Mouse (Mus musculus) embryo, embryonic 9.5 days (tissue): Measurements from ENCODE around the gene Gatad2b.
"Not testable (repeated sequence)": the region's sequence is repeated elsewhere in the genome, so short reads cannot be mapped to it uniquely, and the experiment has no call there.

Experiments used
- DNase-seq: peaks from one replicate; pipeline ENCODE4 v3.0.0-alpha.2; 2017; ENCODE audit errors: extremely low spot score

The Gatad2b gene

DNA sequence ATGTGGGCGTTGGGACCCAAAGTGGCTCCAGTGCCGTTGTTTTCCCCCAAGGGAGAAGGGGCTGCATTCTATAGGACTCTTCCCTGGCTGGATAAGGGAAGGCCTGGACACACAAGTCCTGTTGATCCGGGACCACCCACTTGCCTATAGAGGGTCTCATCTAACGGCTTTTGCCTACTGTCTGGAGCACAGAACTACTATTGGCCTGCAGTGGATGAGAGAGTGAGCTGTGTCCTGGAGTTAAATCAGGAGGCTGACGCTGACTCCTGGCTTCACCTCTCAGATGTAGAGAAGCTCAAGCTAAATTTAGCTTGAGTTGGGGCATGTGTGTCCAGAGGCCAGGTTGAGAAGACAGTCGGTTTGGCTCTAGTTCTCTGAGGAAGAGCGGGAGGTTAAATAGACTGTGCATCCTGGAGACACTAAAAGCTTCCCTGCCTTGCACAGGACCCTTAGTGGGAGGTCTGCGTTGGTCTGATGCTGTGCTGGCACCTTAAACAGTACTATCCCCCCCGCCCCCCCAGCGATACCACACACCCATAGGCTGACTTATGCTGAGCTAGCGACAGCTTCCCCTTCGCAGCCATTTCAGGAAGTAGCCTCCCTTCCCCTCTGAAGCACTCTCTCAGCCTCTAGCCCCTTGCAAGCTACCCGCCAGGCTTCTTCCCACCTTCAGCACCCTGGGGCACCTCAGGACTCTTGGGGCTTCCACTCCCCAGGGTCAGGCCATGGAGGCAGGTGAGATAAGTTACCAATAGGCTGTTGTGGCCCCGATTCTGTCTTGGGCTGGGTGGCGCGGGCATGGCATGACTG, 26.8 kb upstream of the Gatad2b start:
- DNase-seq = peak; percentile 27

DNA sequence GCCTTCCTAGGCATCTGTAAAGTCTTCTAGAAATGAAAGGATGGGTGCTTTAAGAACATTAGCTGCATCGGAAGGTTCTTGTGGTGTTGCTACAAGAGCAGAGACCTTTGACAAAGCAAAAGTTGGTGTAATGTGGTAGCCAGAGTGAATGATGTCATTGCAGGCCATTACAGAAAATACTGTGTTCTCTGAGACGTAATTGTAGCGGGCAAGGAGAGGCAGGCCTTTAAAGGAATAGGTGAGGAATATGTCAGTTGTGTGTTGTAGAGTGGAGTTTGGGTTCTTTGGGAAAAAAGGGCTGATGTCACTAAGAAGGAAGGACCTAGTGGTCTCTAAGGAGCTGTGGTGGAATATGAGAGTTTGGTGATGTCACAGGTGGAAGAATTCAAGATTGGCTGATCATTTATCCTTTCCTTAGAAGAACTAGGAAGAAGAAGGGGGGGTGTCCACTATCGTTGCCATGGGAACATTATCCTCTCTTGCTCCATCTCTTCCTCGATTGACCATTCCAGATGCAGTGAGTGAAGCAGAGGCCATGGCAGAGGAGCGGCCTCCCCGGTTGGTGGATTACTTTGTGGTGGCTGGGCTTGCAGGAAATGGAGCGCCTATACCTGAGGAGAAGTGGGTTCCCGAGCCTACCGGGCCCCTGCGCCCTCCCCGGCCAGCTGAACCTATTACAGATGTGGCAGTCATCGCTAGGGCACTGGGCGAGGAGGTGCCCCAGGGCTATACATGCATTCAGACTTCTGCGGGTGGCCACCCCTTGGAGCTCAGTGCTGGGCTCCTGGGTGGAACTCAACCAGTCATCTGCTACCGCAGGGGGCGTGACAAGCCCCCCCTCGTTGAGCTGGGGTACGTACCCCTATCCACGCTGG, 25.8 kb upstream of the Gatad2b start:
- DNase-seq = no peak

DNA sequence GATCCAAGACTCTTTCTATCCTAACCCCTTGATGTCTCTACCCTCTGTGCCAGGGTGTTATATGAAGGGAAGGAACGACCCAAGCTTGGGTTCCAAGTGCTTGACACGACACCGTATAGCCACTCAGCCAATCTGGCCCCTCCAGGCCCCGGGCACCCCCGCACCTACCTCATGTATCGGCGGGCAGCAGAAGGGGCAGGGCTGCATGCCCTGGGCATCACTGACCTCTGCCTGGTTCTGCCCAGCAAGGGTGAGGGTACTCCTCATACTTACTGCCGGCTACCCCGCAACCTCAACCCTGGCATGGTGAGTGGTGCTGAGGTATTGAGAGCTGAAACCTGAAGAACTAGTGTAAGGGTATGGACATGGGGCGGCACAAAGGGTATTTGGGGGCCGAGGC, 24.8 kb upstream of the Gatad2b start:
- DNase-seq = no peak

DNA sequence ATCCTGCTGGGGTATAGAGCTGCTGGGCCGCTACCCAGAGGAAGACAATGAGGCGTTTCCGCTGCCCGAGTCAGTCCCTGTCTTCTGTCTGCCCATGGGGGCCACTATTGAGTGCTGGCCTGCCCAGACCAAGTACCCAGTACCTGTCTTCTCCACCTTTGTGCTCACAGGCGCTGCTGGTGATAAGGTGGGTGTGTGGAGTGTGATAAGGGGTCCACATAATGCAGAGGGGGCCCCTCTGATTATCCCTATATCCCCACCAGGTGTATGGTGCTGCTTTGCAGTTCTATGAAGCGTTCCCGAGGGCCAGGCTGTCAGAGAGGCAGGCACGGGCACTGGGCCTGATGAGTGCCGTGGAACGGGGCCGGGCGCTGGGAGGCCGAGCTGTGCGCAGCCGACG, 24.0 kb upstream of the Gatad2b start:
- no peak for DNase-seq

DNA sequence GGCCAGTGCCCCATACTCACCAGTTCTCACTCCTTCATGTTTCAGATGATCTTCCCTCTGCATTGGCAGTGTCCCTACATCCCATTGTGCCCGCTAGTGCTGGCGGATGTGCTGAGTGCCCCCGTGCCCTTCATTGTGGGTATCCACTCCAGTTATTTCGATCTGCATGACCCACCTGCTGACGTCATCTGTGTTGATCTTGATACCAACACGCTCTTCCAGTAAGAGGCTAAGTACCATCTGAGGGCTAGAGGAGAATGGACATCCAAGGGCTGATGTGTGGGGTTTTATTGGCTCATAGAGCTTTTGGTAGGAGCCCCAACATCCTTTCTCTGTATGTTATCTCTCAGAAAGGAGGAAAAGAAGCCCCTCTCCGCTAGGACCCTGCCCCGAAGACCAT, 22.2 kb upstream of the Gatad2b start:
- DNase-seq = no peak

DNA sequence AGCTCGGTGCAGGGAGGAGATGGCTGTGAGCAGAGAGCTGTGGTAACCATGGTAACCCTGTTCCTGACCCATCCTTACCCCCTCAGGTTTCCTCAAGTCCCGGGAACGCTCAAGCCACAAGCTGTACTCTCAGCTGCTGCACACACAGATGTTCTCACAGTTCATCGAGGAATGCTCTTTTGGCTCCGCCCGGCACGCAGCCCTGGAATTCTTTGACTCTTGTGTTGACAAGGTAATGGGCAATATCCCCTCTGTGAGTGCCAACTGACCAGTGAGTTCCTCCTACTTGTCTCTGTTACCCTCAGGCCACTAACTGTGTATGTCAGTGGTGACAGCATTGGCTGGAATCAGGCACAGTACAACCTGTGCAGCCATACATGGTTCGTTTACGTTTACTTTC, 20.8 kb upstream of the Gatad2b start:
- no peak for DNase-seq

DNA sequence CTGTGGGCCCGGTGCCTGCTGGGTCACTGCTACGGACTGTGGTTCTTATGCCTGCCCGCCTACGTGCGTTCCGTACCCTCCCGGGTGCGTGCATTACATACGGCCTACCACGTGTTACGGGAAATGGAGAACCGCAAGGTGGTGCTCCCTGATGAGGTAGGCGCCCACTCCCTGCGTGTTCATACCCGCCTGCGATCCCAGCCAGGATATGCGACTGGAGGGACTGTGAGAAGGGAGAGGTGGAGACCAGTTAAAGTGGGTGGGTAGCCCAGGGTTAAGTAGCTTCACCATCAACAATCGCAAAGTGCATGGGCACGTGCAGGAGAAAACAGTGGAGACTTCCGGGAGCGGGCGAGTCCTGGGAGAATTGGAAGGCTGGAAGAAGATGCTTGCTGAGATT, 19.1 kb upstream of the Gatad2b start:
- DNase-seq = no peak

DNA sequence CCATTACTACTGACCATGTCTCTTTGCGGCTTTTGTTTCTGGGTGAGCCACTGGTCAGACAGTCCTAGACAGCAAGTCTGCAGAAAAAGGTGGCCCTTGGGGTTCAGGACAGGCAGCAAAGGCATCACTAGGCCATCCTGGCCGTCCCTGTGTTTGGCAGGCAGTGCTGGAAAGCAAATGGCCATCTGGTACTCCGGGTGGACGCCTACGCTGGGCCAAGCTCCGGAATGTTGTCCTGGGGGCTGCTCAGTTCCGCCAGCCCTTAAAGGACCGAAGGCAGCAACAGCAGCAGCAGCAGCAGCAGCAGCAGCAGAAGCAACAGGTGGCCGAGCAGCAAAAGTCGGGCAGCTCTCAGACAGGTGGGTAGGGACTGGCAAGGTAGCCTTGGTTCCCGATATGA, 17.7 kb upstream of the Gatad2b start:
- DNase-seq = no peak

DNA sequence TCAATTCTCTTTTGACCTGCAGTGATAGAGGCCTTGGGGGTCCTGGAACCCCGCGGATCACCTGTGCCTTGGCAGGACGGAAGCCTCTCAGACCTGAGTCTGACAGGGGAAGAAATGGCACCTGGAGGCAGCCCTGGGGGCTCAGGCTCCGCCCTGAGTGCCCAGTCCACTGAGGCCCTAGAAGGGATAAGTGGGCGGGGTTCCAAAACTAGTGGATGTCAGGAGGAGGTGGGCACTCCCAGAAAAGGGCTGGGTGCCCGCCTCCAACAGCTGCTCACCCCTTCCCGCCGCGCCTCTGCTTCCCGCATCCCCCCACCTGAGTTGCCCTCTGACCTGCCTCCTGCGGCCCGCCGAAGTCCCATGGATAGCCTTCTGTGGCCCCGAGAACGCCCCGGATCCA, 16.1 kb upstream of the Gatad2b start:
- DNase-seq = no peak

DNA sequence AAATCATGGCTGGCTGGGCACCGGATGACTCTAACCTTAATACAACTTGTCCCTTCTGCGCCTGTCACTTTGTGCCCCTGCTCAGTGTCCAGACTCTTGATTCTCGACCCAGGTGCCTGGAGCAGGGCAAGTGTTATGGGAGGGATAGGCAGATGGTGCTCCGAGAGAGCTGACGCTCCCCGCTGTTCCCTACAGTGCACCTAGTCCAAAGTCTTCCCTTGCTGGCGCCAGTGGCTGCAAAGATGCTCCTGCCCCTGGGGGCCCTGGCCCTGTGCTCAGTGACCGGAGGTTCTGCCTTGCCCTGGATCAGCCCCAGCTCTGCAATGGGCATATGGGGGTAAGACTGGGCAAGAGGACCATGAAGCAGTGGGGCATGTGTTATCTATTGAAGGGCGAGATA, 15.2 kb upstream of the Gatad2b start:
- no peak for DNase-seq

DNA sequence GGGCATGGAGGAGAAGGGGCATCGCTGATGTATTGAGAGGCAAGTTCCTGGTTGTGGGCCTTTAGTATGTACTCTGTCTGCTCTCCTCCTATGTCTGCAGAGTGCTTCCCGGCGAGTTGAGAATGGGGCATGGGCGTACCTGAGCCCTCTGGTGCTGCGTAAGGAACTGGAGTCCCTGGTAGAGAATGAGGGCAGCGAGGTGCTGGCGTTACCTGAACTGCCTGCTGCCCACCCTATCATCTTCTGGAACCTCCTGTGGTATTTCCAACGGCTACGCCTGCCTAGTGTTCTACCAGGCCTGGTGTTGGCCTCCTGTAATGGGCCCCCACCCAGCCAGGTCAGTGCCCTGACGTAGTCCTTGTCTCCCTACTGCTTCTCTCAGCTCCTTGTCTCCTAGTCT, 14.8 kb upstream of the Gatad2b start:
- no peak for DNase-seq

DNA sequence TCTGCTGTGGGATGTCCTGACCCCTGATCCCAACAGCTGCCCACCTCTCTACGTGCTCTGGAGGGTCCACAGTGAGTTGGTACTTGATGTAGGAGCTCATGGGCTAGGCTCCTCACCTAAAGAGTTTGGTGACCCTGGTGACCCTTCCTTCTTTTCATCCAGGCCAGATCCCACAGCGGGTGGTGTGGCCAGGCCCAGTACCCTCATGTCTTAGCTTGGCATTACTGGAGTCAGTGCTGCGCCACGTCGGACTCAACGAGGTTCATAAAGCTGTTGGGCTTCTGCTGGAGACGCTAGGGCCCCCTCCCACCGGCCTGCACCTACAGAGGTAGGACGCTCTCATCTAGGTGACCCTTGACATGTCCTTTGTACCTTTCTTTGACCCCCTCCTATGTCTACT, 13.8 kb upstream of the Gatad2b start:
- DNase-seq = no peak

DNA sequence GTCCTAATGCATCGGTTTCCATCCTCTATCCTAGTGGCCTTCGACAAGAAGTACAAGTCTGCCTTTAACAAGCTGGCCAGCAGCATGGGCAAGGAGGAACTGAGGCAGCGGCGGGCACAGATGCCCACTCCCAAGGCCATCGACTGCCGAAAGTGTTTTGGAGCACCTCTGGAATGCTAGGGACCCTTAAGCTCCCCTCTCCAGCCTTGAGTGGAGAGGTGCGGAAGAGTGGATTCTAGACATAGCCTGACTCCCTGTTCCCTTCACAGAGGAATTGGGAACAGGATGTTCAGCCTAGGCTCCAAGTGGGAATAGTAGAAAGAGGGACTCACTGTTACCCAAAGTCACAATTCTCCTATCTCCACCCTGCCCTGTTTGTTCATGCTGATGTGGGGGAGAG, 13.2 kb upstream of the Gatad2b start:
- no peak for DNase-seq

DNA sequence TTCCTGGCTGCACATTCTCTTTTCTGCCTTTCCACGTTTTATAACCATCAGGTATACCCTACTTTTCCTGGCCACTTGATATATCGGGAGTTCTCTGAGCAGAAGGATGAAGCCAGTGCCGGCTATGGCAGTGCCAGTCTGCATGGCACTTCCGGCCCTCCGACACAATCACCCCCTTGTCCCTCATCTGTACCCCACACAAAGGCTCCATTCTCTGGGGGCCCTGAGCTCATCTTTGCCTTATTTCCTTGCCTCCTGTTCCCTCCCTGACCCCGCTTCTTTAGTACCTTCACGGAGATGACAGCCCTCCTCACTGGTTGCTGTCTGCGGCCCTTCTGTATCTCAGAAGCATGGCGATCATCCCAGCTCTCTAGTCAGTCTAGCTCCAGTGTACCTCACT, 12.3 kb upstream of the Gatad2b start:
- no peak for DNase-seq

DNA sequence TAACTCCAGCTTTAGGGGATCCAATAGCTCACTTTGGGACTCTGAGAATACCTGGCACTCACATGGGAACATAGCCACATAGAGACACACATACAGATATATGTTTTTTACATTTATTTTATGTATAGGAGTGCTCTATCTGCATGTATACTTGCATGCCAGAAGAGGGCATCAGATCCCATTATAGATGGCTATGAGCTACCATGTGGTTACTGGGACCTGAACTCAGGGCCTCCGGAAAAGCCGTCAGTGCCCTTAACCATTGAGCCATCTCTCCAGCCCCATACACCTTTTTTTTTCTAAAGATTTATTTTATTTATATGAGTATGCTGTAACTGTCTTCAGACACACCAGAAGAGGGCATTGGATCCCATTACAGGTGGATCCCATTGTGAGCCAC, 8.8 kb upstream of the Gatad2b start:
- no peak for DNase-seq

DNA sequence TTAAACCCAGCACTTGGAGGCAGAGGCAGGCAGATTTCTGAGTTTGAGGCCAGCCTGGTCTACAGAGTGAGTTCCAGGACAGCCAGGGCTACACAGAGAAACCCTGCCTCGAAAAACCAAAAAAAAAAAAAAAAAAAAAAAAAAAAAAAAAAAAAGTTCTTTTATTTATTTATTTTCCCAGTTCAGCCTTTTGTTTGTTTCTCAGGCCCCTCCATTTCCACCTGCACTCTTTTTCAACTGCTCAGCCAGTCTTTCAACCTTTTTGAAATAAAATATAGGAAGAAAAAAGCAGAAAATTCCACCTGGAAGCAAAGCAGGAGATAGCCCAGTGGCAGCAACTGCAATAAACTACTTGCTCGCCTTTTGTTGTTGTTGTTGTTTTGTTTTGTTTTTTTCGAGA, 3.6 kb upstream of the Gatad2b start:
- not testable (repeated sequence) for DNase-seq

DNA sequence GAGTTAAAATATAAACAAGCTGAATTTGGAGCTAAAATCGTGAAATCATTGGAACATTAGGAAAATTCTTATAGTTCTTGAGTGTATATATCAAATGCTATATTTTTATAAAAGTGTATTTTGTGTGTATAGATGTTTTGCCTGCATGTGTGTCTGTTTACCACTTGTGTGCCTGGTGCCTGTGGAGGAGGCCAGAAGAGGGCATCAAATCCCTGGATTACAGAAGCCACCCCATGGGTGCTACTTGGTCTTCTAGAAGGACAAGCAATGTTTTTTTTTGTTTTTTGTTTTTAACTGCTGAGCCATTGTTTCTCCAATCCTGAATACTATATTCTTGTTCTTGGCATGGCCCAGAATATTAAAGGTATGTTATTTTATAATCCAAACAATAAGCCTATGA, 2.4 kb upstream of the Gatad2b start:
- DNase-seq = no peak

DNA sequence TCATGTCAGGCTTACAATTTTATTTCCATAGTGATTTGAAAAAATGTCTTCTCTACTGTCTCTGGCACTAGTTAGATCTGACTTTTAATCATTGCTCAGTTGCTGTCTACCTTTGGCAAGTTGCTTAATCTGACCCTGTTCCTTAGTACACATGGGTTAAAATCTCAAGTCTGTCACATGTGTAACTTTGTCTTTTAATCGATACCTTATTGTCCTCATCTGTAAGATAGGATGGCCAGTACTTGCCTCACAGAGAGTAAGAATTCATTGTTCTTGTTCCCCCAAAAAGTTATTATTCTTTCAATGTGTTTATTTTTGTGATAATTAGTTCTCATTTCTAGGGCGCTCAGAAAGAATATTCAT, 1.0 kb upstream of the Gatad2b start:
- DNase-seq = no peak

DNA sequence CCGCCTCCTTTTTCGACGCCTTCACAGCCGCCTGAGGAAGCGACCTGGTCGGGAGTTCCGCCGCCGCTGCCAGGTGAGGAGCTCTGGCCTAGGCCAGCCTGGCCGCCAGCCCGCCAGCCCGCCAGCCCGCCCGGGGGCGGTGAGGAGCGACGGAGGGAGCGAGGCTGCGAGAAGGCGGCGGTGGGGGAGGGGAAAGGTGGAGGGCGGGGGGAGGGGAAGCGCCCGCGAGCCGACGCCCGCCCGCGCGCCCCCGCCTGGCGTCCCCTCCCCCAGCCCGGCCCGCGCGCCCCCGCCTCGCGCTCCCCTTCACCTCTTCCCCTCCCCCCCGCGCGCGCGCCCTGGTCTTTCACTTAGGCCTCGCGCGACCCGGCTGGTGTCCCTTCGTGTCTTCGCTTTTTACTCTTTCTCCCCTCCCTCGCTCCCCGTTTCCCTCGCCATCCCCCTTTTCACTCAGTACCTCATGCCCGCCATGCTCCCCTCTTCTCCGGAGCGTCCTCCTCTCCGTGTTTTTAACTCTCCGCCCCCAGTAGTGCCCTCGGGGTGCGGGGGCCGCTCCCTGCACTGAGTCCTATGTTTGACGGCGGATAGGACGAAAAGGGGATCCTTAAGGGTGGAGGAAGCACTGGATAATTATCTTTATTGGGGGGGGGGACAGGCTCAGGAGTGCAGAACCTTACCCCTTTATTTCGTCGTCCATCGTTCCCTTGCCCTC, 530 bp downstream of the Gatad2b start:
- DNase-seq = peak; percentile 88

DNA sequence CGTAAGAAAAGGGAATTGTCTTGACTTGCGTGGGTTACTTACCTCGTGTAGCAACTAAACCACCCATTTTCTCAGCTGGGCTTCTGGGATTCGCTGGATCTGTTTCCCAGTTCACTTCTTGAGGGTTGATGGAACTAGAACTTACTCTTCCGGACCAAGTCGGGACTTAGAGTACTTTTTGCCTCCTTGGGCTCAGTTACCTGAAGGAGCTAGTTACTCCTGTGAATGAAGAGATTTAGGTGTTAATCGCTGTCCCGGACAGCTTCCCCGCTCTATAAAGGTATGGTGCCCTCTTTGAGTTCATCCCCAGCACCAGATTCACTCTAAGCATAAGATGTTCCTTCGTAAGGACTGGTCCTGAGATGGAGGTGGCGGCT, 1.1 kb downstream of the Gatad2b start:
- DNase-seq = peak; percentile 14

DNA sequence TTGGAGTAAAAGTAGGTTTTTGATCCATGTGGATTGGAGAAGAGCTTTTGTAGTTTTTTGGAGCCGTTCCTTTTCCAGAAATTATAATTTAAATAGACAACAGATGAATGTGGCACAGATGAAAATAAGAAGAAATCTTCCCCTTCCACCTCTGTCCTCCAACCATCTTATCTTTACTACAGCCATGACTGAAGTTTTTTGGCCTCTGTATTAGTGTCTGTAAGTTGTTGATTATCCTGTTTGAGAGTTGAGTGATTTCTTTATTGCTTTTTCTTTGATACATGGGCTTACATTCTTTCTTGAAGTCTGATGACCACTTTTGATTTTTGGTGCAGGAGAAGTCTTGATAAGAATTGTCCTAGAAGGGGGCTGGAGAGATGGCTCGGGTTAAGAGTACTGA, 1.7 kb downstream of the Gatad2b start:
- no peak for DNase-seq

DNA sequence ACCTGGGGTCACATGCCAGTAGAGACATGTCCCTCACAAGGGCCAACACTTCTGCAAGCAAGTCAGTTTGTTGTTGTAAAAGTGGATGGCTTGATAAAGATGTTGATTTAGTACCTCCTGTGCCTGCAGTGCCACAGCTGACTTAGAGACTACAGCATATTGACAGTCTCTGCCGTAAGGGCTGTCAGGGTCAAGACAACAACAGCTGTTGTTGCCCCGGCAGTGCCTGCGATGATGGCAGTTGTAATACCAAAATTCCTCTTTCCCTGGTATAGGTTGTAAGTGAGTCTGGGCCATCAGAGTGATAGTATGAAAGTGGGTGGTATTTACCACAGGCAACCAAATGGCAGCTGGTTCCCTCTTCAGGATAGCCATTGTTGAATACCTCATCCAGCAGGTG, 12.8 kb downstream of the Gatad2b start:
- no peak for DNase-seq

DNA sequence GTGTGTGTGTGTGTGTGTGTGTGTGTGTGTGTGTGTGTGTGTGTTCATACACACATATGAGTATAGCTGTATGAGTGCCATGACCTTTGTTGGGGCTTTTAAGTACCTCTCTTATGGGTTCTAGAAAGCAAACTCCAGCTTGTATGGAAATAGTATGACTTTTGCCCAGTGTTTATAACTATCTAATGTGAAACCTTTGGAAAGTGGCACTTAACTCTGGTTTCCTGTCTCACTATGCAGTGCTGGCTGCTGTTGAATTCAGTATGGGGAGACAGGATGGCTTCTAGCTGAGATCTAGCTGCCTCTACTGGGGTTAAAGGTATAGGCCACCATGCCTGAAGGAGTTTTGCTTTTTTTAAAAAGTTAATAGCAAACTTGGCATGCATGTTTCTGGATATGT, 16.6 kb downstream of the Gatad2b start:
- DNase-seq = no peak
